Mouse (Mus musculus) c-Kit-positive CD71-positive TER-119-negative erythroid progenitor cells, embryonic 14.5 days (primary cell): ENCODE results near the gene AC134908.4.
"Not testable (repeated sequence)": the region's sequence is repeated elsewhere in the genome, so short reads cannot be mapped to it uniquely, and the experiment has no call there.

Experiments used
- DNase-seq: peaks from one replicate; pipeline ENCODE4 v3.0.0-alpha.2; 2013; ENCODE audit warnings: low read depth

AC134908.4 gene

DNA sequence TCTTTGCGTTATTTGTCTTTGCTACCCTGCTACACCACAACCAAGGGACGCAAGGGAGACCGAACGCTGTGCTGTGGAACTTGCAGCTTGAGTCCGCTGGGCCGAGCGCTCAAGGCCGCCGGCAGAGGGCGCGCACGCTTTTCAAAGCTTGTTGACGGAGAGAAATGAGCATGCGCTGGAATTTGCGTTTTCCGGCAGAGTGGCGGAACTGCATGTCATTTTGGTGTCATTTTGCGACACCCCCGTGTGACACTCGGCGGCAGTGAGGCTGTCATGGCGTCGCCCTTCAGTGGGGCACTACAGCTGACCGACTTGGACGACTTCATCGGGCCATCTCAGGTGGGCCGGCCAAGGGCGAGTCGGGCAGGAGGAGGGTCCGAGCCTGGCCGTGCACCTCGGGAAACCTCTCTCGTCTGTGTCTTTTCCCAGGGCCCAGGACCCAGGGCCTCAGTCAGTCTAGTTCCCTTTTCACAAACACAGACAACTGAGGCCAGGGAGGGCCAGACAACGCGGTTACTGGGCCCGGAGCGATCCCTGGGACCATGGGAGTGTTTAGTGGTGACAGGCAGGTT, 21.8 kb downstream of the AC134908.4 start, which contains the start of gene Narfl:
Narfl (plus strand) TSS at position 228 of the 572 bp plus-strand sequence.
- peak; percentile 99 for DNase-seq

DNA sequence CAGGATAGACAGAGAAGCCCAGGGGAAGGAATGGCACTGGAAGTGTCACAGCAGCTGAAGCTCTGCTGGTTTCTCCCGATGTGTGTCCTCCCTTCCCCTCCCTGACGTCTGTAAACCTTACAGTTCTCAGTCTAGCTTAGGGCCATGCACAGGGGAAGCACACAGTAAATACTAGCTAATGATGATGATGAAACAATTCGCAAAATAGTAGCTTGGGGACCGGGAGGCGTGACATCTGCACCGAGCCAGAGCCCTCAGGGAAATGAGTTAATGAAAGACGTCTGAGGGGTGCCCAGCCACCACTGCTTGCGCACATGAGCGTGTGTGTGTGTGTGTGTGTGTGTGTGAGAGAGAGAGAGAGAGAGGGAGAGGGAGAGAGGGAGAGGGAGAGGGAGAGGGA, 26.1 kb downstream of the AC134908.4 start:
- no peak for DNase-seq

DNA sequence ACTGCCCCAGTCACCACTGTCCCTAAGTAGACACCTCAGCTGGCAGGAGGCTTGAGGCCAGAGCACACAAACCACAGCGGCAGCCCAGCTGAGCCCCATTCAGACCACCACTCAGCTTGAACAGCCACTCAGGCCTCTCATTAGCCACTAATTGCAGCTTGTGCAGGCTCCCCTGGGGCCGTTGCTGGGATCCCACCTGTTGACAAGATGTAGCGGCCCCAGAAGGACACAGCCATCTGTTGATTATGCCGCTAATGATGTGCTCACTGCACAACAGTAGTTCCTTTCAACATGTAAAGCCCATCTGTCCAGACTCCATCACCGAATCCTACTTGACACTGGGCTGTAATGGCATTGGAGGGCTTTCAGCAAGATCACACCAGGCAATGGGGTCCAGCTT, 29.6 kb downstream of the AC134908.4 start:
- no peak for DNase-seq

DNA sequence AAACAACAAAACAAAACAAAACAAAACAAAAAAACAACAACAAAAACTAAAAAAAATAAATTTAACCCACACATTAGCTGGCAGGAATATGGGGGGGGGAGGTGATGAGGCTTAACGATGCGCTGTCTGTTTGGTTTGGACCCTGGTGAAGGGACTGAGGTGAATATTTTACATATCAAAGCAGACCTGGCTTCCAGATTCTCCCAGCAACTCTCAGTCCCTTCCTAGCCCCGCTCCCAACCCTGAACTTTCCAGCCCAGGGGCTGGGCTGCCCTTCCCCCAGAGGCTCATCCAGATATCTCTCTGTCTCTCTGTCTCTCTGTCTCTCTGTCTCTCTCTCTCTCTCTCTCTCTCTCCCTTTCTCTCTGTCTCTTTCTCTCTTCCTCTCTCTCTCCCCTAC, 32.9 kb downstream of the AC134908.4 start:
- no peak for DNase-seq

DNA sequence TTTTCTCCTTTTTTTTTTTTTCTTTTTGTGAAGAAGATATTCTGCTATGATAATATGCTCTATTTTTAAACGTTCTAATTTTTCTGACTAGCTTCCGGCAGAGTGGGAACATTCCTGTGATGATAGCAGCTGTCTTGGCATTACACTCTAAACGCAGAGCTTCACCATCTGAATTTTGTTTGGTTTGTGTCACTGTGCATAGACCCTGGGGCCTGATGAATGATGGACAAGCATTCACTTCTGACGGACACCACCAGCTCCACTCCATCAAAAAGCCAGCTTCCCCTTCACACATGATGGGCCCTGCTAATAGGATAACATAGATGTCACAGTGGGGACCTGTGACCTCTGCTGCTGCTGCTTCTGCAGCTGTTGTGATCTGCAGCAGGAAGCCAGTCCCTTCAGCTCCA, 33.9 kb downstream of the AC134908.4 start:
- DNase-seq = no peak

DNA sequence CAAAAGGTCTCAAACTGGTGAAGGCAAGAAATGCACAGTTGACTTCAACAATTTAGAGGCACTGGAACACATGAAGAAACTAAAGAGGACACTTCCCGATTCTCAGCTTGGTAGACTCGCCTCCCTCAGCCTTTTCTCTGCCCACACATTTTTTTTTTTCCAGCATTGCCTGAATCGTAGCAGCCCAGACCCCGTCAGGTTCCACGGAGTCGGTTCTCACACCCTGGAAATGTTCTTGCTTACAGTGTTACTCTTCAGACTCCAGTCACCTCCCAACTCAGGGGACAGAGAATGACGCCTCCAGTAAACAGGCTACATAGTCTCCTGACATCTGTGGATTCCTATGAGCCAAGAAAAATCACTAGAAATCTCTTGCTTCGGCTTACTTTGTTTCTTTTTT, 35.3 kb downstream of the AC134908.4 start:
- no peak for DNase-seq

DNA sequence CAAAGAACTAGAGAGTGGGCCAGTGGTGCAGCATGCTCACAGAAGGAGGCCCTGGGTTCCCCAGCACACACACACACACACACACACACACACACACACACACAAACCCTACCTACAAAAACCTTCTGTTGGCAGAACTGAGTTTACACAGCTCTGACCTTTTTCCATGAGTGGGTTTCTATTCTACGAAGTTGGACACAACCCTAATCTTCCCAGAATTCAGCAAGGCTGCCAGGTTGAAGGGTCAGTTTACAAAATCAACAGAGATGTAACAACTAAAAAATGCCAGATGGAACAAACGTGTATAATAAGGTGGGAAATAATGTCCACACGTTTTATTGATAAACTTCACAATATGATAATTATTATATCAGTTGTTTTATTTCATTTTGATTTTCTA, 37.8 kb downstream of the AC134908.4 start:
- DNase-seq = no peak

DNA sequence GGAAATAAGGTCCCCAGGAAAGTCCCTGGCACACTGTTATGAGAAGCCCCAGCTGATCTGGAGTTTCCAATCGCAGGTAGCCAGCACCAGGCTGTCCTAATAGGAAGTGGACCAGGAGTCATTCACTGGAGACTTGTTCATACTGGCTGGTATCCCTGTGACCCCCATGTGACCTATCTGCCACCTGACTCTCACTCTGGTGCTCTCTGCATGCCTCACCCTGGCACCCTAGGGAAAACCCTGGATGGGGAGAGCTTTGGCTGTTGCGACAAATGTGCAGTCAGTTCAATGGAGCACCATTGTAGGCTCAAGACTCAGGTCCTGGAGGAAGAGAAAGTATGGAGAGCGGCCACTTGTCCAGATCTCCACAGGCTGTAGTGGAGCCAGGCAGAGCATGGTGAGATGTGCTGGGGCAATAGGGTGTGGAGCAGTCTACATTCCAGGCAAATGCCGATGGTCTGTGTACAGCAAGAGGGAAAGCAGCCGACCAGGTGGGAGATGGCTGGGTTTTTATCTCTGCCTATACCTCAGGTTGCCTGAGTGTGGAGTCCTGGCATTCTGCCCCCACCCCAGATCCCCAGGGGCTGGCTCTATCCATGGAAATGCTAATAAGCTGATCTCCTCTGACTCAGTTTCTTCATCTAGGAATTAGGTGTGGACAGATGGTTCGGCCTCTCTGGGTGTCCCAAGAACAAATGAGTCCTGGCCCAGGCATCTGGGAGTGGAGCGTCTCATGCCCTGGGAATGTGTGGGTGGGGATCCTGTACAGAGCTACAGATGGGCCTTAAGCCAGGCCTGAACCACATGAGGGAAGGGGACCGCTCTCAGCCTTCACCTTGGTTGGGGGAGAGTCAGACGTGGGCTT, 38.8 kb downstream of the AC134908.4 start:
- no peak for DNase-seq

DNA sequence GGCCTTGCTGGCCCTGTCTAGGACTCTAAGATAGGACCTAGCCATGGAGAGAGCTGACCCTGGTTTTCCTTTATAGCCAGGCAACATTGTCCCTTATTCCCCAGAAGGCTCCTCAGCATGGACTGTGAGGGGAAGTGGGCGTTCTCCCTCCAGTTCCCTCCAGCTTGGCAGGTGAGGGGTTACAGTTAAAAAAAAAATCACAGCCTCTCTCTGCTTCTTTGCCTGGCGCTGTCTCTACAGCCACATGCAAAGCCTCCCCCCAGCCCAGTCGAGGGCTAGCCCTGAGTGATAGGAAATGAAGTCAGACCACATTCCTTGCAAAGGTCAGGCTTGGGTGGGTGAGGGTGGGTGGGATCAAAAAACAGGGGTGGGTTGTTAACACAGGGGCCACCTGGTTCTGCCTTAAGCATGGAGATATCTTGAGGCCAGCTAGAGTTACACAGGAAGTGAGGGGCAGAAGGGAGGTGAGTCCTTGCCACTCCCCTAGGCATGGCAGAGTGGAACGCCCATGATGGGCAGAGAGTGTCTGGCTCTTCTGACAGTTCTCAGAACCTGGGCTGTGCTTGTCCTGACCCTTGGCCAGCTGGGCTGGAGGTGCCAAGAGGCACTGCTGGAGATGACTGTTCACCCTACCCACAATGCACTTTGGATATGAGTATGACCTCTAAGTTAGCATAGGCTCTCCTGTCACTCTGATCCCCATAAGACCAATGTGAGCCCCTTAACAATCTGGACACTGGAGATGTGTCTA, 39.7 kb downstream of the AC134908.4 start:
- no peak for DNase-seq

DNA sequence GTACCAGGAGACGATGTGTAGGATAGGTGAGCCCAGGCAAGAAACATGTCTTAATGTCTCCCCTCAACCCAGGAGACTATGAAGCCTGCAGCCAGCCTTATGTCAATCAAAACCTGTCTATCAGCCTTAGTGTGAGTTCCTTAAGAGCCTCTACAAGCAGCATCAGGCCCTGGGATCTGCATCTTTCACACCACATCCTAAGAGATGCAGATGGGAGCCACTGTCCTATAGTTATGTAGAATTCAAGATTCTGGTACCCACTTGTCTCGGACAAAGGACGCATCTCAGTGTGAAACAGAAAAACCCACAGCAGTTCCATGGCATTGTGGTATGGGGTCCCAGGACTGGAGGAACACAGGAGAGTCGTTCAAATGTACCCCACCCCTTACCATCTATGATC, 40.4 kb downstream of the AC134908.4 start:
- no peak for DNase-seq

DNA sequence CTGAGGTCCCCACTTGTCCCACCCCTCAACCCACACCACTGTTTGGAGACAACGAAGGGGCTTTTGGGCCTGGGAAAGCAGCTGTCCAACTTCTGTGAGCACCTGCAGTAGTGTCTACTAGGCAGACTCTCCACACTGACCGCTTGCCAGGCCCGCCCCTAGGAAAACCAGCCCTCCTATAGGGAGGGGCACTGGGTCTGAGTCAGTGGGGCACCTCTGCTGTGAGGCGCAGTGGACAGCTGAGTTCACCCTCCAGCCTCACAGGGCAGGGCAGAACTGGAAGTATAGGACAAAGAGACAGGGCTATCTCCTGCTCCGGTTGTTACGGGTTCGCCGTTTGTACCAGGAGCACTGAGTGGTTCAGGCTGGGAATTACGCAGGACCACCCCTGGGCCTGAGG, 41.2 kb downstream of the AC134908.4 start, which contains the start of gene Msln:
Msln (minus strand) TSS at position 138 of the 400 bp plus-strand sequence.
- DNase-seq = no peak

DNA sequence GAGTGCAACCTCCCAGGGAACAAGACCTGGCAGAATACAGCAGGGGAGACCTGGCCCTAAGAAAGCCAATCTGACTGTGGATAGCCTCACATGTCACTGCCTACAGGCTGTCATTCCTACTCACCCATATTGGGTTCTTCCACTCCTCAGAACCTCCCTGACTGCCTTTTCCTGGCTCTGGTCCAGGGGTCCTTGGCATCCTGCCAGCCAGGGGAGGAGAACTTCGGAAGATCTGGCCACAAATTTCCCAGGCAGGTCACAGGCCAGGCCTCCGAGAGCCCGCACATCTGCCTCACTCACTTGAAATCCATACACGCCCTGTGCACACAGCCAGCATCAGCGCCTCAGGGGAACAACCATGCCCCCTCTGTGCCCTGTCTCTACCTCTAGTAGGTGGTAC, 44.0 kb downstream of the AC134908.4 start:
- no peak for DNase-seq

DNA sequence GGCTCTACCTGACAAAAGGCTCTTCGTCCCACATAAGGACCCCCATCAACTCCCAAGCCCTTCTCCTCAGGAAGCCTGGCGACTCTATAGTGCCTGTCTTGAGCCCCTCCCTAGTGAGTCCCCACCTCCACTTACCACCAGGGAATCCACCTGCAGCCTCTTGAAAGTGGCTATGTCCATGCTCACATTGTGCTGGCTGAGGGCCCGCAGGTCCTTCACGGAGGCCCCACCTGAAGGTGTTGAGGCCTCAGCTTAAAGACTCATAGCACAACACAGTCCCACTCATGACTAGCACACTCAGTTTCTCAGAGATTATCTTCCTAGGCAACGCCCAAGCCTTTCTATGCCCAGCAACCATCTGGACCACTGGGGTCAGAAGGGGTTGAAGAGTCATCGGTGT, 46.1 kb downstream of the AC134908.4 start:
- no peak for DNase-seq

DNA sequence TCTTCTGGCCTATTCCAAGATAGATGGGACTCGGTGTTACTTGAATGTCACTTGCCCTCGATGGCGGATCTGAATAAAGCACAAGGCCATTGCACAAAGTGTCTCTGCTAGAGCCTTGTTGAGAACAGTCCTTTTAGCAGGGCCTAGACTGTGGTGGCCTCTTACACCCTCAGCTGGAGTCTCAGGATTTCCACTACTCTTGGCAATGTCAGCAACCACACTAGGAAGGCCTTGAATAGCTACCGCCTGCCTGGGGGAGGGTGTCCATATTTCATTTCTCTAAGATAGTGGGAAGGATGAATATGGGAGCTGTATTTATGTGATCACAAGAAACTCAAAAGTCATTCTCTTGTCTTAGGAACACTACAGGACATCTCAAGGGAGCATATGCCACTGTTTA, 47.2 kb downstream of the AC134908.4 start:
- no peak for DNase-seq

DNA sequence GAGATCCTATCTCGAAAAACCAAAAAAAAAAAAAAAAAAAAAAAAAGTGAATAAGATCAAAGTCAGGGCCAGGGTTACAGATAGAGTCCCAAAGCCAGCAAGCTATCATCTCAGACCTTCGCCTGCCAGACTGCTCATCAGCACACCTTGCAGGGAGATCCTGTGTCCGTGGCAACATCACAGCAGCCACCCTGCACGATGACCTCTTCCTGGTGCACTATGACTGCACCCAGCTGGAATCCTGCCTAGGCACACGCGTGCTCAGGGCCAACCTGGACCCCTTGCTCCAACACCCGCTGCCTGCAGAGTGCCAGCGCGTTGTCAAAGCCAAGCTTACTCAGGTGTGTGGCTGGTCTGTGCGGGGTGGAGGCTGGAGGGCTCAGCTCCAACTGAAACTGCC, 51.1 kb downstream of the AC134908.4 start:
- DNase-seq = no peak

DNA sequence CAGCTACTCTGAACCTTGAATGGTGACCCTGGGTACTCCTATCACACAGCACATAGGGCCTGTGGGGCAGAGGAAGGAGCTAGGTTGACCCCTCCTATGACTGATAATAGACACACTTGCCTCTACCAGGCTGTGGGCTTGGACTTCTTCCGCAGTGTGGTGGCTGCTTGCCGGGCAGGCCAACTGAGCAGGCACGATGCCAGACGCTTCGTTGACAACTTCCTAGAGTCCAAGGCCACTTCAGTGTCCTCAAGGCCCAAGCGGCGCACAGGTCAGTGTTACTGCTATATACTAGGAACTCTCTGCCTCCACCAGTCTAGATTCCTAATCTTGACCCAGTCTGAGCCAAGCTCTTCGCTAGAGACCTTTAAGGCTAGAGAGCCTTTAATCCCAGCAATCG, 51.6 kb downstream of the AC134908.4 start:
- no peak for DNase-seq

DNA sequence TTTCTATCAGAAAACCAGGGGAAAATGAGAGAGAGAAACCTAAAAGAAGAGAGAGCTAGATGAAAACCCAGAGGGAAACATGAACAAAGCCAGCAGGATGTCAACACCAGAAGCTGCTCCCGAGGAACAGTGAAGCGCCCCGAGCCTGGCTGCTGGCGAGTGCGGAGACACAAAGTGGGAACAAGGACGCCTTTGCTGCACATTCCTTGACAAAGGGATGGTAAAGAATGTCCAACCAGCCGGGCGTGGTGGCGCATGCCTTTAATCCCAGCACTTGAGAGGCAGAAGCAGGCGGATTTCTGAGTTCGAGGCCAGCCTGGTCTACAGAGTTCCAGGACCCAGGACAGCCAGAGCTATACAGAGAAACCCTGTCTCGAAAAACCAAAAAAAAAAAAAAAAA, 54.0 kb downstream of the AC134908.4 start:
- DNase-seq = not testable (repeated sequence)
